Mouse (Mus musculus) kidney, postnatal 25 days (tissue): ENCODE results near the gene Slc35c1.

ENCODE experiments used
- DNase-seq, 2 experiments: peaks; one replicate each; pipeline ENCODE4 v3.0.0; 2021; ENCODE audit warnings: mixed read lengths in 2 of 2

The Slc35c1 gene

DNA sequence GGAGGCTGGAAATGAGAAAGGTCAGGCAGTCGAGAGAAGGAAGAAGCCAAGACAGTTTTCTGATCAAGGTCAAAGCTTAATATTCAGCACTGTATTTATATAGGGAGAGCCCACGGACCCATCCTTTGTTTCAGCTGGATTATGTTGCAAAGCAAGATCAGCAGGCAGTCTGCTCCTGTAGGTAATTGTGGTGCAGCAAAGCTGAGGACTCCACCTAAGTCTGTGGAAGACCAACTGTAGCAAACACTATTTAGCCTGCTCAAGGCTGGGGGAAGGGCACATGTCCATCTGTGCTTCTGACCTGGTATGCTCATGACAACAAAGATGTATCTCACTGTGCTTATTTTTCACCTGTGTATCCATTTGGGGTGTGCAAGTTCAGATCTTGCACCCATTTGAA lies 15.4 kb upstream of the Slc35c1 start:
- no peak for DNase-seq

DNA sequence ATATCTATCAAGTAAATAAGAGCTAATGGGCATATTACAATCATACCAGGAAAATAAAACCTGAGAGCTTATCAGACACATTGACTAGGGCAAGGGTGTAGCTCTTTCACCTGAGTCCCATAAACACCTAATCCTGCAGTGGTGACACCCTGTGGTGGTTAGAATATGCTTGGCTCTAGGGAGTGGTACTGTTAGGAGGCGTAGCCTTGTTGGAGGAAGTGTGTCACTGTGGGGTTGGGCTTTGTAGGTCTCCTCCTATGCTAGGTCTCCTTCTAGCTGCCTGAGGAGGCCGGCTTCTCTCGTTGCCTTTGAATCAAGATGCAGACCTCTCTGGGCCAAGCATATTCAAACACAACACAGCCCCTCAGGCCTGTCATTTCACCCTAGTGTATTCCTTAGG lies 14.6 kb upstream of the Slc35c1 start:
- DNase-seq: no peak

DNA sequence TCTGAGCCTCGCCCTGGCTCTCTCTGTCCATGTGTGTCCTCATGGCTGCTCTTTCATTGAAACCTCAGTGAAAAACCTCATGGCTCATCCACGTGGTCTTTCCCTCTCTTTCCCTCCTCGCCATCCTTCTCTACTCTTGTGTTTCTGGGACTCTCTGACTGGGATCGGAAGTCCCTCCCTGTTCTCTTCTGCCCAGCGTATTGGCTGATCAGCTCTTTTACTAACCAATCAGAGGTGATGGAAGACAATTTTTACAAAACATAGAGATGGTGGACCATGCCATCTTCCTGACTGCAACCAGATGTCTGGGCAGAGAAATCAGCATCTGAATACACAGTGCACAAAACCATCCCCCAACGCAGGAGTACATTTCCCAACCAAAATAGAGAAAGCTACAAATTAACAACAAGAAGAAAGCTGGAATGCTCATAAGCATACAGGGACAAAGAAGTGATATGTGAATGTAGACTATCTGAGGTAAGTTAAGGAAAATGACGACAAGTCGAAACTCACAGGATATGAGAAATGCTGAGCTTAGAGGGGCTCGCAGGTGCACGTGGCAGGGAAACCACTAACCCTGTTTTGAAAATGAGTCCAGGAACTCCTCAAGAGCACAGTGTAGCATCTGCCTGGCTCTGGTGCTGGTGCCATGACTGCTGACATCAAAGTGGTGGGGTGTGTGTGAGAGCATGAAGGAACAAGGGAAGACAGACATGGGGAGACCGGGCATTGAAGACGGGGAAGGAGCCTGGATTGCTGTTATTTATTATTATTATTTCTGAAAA lies 11.7 kb upstream of the Slc35c1 start:
- no peak for DNase-seq

DNA sequence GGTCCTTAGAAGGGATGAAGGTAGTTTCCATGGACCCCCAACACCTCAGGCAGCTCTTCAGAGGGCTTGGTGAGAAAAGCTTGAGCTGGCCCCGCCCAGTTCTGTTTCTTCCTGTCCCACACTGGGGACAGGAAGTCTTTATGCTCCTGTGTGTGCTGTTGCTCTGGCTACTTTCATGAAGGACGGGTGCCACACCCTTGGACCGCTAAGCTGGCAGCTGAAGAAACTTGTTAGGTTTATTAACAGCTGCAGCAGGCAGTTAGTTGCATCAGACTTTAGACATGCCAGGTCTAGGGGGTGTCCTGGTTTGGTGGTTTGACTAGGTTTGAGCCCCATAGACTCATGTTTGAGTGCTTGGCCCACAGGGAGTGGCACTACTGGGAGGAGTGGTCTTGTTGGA lies 4.4 kb upstream of the Slc35c1 start:
- peak in 1 of 2 experiments; percentile 25 for DNase-seq

DNA sequence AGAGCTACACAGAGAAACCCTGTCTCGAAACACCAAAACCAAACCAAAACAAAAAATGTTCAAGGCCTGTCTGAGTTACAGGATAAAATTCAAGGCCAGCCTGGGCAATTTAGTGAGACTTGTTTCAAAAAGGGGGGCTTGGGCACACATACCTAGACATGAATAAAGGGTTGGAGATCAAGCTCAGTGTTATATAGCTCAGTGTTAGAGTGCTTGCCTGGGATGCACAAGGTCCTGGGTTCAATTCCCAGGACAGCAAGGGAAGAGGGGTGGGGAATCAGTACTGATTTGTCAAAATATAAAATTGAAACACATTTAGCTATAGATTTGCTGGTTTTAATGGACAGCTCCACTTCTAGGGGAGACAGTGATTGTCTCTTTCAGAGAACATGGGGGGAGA lies 877 bp upstream of the Slc35c1 start:
- no peak for DNase-seq

DNA sequence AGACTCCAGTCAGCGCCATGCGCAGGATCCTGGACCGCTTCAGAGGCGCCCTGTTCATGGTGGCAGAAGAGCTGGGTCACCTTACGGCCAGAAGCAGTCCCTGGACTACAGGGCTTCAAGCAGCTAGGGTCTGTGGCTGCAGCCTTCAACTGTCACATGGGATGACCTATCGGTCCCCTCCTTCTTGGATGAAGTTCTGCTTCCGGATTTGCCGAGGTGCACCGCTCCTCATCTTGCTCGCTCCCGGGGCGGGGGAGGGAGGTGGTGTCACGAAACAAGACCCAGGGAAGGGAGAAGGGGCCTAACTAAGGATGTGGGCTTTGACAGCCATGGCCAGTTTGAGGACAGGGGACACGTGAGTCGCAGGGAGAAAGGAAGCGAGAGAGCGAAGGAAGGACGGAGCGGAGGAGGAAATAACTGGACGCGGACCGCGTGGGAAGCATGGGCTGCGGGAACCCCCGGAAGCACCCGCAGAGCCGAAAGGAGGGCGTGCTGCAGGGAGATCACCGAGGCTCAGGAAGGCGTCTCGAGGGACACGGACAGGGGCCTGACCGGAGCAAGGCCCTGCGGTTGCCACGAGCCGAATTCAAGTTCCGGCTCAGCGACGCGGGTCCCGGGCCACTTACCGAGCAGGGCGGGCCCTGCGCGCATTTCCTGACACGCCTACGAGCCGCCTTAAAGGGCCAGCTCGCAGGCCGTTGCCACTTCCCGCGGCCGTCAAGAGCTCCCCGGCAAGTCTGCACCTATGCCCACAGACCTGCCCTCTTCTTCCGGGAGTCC lies 1.0 kb downstream of the Slc35c1 start:
- DNase-seq: peak; percentile 86 to 94

DNA sequence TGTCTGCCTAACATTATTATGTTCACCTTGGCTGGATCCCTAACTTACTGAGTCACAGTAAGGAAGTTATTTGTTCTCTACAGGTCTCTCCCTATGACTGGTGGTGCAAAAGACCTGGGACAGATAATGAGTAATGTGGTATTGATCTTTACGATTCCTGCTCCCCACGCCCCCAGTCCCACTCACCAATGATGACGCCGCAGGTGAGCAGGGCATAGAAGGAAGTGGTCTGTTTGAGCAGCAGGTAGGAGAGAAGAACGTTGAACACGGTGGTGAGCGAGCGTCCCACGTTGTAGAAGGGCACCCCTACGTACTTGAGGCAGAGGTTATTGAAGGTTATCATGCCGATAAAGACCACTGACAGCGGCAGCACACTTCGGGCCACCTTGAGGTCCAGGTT lies 1.9 kb downstream of the Slc35c1 start:
- DNase-seq: no peak

DNA sequence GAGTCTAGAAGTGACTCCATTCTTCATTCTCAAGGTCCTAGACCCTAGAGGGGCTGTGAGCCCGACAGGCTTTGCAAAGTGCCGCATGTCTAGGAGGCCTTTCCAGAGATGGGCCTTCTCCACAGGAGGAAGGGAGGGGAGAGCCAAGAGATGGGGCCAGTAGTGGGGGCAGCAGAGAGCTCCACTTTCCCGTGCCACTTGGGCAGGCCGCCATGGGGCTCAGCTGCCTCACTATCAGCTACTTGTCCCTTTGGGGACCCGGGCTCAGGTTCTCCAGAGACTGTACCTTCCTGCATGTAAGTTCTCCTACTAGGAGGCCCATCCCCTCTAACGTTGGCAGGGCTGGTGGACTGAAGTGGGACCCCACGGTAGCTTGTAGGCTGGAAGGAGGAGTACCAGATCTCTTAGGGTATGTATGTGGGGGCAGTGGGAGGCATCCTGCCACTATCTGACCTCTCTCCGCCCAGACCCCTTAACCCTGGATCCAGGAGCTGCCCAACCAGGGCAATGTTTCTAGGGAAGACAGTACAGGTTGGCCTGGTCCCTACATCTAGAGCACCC lies 3.3 kb downstream of the Slc35c1 start:
- peak; percentile 5 to 40 for DNase-seq

DNA sequence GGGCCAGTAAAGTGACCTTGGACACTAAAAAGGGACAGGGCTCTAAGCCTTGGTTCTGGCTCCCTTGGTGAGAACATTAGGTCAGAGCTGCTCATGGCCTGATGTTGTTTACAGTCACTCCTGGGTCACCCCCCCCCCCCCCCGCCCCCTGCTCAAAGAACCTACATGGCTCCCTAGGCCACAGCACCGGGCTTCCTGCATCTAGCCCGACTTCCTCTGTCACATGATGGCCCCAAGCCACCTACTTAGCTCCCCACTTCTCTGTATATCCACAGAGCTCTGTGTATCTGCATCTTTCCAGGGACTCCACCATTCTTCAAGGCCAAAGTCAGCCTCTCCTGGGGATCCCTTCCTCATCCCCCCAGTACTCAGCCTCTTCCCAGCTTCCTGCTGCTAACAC lies 4.6 kb downstream of the Slc35c1 start:
- peak in 1 of 2 experiments; percentile 37 for DNase-seq

DNA sequence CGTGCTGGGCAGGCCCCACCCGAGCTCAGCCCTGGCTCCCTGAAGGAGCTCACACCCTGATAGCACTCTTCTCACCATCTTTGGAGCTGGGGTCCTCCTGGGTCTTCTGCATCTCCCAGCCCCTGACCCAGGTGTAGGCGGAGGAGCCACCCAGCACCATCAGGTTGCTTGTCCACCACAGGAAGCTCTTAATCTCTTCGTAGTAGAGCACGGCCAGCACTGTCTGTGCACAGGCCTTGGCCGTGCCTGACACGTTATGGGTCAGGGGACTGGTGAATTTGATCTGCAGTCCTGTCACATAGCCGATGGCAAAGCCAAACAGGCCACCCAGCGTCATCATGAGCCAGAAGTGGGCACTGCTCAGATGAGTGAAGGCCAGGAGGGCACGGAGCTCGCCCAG lies 6.2 kb downstream of the Slc35c1 start:
- DNase-seq: peak in 1 of 2 experiments; percentile 26

DNA sequence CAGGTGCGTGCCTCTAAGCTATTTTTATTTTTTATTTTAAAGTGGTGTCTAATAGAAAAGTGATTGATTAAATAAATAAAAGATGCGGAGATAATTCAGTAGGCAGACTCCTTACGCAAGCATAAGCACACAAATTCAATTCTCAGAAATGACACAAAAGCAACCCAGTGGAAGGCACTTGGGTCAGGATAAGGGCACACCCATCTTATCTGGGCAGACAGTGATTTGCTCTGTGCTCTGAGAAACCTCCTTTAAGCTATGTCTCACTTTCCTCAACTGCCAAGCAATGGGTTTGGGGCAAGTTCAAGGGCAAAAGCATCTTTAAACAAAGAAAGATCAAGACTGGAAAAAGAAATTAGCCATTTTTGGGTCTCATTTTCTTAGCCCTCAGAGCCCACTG lies 9.2 kb downstream of the Slc35c1 start:
- DNase-seq: no peak

DNA sequence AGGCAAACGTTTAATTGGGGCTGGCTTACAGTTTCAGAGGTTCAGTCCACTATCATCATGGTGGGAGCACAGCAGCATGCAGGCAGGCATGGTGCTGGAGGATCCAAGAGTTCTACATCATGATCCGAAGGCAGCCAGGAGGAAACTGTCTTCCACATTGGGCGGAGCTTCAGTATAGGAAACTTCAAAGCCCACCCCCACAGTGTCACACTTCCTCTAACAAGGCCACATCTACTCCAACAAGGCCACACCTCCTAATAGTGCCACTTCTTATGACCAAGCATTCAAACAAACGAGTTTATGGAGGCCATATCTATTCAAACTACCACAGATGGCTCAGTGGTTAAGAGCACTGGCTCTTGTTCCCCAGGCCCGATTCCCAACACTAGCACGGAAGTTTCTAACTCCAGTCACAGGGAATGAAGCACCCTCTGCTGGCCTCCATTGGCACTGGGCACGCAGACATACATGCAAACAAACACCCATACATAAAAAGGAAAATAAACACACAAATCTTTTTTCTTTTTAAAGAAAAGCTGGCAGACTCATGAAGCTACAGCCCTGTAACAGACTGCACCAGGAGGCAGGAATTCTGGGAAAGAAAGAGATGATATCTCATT lies 13.1 kb downstream of the Slc35c1 start:
- peak in 1 of 2 experiments; percentile 33 for DNase-seq

DNA sequence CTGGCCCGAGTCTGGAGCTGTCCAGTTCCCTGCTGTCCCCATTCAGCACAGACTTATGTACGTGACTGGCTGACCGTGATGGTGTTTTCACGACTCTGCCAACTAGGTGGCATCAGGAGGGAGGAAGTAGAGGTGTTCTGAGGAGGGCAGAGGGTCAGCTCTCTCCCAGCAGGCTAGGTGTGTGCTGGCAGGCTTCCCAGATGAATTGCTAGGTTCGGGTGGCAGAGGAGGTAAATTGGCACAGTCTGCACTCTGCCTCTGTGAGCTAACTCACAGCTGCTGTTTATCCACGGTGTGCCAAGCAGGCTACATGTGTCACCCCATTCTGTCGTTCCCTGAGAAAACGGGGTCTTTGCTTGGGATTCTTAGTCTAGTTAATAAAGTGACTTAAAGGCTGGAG lies 13.7 kb downstream of the Slc35c1 start:
- peak; percentile 76 to 87 for DNase-seq

DNA sequence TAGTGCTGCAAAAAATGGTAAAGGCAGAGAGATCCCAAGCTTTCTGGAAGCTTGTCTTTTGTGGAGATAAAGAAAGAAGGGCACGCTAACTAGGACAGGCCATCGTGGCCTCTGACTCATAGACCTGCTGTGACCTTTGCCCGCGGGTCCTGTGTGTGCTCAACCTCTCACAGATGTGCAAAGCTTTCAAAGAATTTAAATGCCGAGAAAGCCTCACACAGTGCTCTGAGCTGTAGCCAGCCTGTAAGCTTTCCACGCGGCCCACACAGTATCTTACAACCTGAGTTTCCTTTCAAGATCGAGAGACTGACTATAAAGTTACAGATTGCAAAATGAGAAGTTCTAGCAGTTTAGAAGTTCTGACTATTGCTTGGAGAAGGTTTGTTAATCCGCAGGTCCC lies 14.4 kb downstream of the Slc35c1 start:
- DNase-seq: peak in 1 of 2 experiments; percentile 32

DNA sequence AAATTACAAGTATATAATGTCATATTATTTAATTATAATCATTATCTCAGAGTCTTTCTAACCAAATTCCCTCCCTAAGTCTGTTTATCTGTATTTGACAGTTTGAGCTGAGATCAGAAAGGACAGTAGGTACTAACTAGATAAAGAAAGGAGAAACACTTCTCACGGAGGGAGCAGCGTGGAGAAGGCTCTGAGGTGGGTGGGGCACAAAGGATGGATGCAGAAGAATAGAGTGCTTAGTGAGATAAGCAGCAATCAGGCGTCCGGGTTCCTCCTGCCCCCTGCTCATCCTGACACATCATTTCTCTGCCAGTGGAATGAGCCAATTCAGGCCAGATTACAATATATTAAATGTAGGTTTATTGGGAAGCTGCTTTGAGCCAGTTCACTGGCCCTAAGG lies 16.0 kb downstream of the Slc35c1 start:
- DNase-seq: no peak

DNA sequence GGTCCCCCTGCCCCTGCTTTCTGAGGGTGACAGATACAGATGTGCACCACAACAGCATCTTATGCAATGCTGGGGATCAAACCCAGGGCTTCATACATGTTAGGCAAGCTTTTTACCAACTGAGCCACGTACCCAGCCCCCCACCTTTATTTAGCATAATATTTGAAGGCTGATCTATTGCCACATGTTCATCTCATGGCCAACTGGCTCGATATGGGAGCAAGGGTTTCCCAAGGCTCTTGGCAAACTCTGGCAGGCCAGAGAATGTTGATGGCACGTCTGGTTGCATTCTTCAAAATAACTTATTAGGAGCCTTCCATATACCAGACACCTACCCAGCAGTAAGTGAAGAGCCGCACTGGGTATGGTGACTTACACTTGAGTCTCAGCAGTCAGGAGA lies 17.0 kb downstream of the Slc35c1 start:
- no peak for DNase-seq

DNA sequence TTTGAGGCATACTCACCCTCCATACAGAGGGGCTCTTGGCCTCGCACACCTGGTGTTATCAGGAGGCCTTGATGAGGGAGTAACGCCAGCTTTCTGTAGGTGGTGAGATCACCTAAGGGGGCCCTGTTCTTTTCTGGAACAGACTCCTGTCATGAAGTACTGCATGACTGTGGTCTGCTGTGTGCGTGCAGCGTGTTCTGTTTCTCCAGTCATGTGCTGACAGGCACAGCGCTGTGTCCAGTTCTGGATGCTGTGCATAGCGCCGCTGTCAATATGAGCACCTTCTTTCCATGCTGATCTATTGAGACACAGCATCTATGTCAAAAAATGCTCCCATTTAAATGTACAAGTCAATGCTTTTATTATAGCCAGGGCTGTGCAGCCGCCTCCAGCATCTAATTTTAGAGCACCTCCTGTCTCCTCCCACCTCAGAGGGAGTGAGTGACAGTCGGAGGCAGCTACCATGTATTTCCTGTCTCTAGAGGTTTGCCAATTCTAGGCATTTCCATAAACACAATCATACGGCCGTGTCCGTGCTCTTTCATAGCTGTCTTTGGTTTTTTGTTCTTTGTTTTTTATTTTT lies 17.8 kb downstream of the Slc35c1 start:
- DNase-seq: no peak

DNA sequence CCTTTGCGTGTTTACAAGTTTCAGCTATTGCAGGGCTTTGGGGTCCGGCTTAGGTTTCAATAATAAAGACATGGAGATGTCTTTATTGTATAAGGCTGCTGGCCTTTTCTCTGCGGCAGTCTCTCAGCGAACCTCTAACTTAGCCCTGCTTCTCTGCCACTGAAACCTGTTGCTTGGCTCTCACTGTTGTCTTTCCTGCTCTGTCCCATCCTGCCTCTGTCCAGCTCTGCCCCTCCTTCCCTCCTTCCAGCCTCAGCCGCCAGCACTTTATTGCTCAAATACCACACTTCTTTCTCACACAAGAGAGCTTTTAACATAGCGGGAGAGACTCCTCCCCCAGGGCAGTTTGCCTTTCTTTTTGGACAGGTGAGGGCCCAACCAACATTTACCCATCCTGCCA lies 19.9 kb downstream of the Slc35c1 start:
- no peak for DNase-seq

DNA sequence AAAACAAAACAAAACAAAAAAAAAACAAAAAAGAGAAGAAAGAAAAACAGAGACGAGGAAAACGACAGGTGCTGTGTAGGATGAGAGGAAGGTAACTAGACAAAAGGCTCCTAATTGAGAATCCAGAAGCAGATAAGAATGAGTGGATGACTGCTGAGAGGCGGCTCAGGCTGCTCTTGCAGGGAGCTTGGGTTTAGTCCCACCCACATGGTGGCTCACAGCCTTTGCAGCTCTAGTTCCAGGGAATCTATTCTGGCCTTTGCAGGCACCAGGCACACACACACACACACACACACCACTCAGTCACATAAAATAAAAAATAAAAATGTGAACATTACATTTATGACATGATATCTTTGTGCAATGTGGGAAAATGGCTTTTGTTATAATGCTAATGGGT lies 21.8 kb downstream of the Slc35c1 start:
- no peak for DNase-seq

DNA sequence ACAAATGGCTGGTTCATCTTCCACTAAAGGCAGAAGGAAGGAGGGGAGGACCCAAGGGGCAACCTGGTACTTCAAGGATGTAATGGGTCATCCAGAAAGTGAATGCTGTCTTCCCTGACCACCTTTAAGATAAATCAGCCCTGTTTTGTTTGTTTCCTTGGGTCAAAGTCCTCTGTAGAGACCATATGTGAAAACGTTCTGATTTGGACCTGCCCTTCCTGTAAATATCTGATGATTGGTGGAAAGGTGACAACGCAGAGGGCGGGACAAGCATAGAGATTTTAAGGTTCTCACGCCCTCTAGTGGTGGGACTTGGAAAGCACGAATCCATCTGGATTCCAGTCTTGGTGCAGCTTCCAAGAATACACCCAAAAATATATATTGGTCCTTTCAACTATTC lies 22.5 kb downstream of the Slc35c1 start:
- peak; percentile 85 to 92 for DNase-seq

DNA sequence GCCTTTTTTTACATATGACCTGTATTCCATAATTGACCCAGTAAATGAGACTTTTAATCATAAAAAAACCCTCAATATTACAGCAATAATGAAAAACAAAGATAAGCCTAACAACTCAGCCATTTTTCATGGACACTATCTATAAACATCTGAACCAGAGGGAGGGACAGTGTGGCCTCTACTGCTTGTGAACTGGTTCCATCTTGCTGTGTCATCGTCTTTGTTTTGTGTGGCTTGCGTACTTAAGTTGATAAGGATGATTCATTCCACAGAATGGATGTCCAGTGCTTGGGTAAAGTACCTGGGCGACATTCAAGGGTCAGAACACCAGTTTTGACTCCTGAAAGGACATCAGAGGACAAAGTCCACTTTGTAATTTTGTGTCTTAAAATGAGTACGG lies 23.0 kb downstream of the Slc35c1 start:
- no peak for DNase-seq

DNA sequence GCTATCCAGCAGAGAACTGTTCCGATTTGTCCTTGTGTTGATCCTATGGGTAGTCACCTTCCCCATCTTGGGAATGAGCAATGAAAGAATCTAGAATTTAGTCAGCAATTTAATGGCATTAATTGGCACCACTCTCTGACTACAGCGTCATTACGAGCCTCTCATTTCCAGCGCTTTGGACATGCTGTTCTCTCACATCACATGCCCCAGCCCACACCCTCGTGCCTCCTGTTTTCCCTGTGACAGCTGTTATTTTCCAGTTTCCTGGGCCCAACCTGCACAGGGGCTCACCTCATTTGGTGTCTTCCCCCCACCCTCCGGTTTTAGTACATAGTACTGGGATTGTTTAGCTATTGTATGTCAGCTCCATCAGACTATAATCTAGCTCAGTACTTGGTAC lies 25.3 kb downstream of the Slc35c1 start:
- no peak for DNase-seq

DNA sequence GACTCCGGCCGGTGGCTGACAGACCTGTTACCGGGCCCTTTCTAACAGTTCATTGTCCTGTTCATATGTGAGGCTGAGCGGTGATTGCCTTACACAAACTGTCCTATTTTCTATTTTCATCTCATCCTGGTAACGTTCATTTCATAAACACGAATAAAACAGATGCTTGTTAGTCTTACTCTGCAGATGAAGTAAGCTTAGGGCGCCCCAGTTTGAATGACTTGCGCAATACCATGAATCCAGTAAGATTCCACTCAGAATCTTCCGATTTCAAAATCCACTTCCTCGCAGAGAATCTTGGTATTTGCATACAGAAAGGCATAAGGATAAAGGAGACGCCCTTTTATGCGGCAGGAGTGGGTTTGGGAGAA lies 26.0 kb downstream of the Slc35c1 start:
- no peak for DNase-seq
